Mouse (Mus musculus) lung, embryonic 16.5 days (tissue): ENCODE measurements around the gene Crmp1. TPM values are rescaled to one million over a fixed set of nuclear protein-coding genes. Genes with fewer than 3 reads are reported as not detected.

Experiments used
- ATAC-seq: fragments of 200-750 bp; cut with Nextera tagmentation; 2 replicates; pipeline ENCODE4 v1.8.0; 2017; ENCODE audit warnings: low read depth, mild to moderate bottlenecking, moderate library complexity
- H3K27ac ChIP-seq: fragments of 300-500 bp; sonication (generic); 2 replicates; pipeline ENCODE4 v1.5.1; 2014; ENCODE audit warnings: mild to moderate bottlenecking, control low read depth, low read length
- H3K27me3 ChIP-seq: fragments of 300-500 bp; sonication (generic); 2 replicates; pipeline ENCODE4 v1.6.1; 2014; ENCODE audit warnings: low read depth, low read length, mixed read lengths; ENCODE audit not compliant: control insufficient read depth, insufficient read depth
- H3K36me3 ChIP-seq: fragments of 300-500 bp; sonication (generic); 2 replicates; pipeline ENCODE4 v1.6.1; 2014; ENCODE audit warnings: low read length; ENCODE audit not compliant: control insufficient read depth, insufficient read depth
- H3K4me1 ChIP-seq: fragments of 300-500 bp; sonication (generic); replicated peaks from 2 replicates; pipeline ENCODE4 v1.6.1; 2014; ENCODE audit warnings: low read length, mixed read lengths; ENCODE audit not compliant: control insufficient read depth, insufficient read depth
- H3K4me2 ChIP-seq: fragments of 300-500 bp; sonication (generic); 2 replicates; pipeline ENCODE4 v1.6.1; 2014; ENCODE audit warnings: low read depth, low read length, control low read depth
- H3K4me3 ChIP-seq: fragments of 300-500 bp; sonication (generic); 2 replicates; pipeline ENCODE4 v1.5.1; 2014; ENCODE audit warnings: mild to moderate bottlenecking, low read length, control low read depth
- H3K9ac ChIP-seq: fragments of 300-500 bp; sonication (generic); 2 replicates; pipeline ENCODE4 v1.6.1; 2014; ENCODE audit warnings: low read length, control low read depth
- H3K9me3 ChIP-seq: fragments of 300-500 bp; sonication (generic); 2 replicates; pipeline ENCODE4 v1.6.1; 2016; ENCODE audit warnings: low read length; ENCODE audit not compliant: control insufficient read depth
- WGBS: fragments of 180-500 bp; shearing (Covaris S2); extraction: QIAGEN DNeasy Blood & Tissue Kit; methylation state at CpG from one replicate; pipeline ENCODE4 v1.1.7; 2014; 5-methylcytosine and 5-hydroxymethylcytosine counted together
- polyA plus RNA-seq: library from polyadenylated mRNA; unstranded; fragments of >200 nt; fragmentation: Nextera tagmentation; extraction: Ambion mirVana; gene quantifications from 2 replicates; pipeline ENCODE4 v1.2.1, GENCODE M21; 2015

Crmp1 gene
- polyA plus RNA-seq, 1 experiment from 2014 or later, result 9.5 TPM

DNA sequence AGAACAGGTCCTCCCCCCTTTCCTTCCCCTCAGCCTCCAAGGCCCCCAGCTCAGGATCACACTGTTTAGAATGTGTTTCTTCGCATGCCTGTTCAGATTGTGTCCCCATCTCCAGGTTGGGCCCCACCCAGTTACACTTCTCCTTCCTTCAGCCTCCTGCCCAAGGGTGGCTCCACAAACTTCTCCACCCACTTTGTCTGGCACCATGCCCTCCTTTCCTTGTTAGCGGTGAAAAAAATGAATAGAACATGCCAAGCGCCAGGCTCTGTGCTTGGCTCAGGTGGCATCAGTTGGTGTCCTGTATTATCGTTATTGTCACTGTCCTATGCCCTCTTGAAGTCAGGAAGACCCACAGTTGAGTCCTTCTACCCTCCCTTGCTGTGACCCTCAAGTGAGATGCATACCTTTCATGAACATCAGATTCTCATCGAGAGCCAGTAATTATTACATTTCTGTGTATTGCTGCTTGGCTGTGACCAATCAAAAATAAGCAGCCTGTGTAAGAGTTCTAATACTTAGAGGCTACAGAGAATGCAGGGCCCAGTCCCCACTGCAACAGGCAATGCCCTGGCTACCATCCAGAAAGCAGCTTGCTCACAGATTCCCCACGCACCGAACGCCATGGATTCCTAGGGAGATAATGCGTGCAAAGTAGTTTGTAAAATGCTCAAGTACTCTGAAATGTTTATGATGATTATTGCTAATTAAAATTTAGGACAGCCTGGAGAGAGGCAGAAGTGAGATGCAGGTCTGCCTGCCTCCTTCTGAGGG lies 28.6 kb upstream of the Crmp1 start:
- Histone ChIP-seq H3K9me3 (0 out of 2 replicates have a peak, but pooled peaks cover 3% of the 10 kb centered on the region), H3K9ac (no peak overlapping the region), H3K4me1 (no peaks in the 10 kb centered on the region), H3K4me2 (no peak overlapping the region), H3K36me3 (no peaks in the 10 kb centered on the region), H3K27me3 (no peaks in the 10 kb centered on the region), H3K27ac (no peak overlapping the region), H3K4me3 (no peak overlapping the region)
- WGBS, result 75% methylated on average over 9 of the region's 9 CpGs
- ATAC-seq, result no peak

- H3K9ac ChIP-seq, result no peak overlapping the region
- 61% methylated on average over 4 of the region's 4 CpGs for WGBS
- H3K27ac ChIP-seq, result no peak overlapping the region
- H3K27me3 ChIP-seq, result no peaks in the 10 kb centered on the region
- H3K36me3 ChIP-seq, result no peaks in the 10 kb centered on the region
- H3K4me2 ChIP-seq, result no peak overlapping the region
- no peak for ATAC-seq
- H3K4me1 ChIP-seq, result no peaks in the 10 kb centered on the region
- H3K4me3 ChIP-seq, result no peak overlapping the region
- H3K9me3 ChIP-seq, result no peaks in the 10 kb centered on the region
Measured at GRCm38 (mm10) chr5:37213709-37214103, 28.0 kb upstream of the Crmp1 start.

DNA sequence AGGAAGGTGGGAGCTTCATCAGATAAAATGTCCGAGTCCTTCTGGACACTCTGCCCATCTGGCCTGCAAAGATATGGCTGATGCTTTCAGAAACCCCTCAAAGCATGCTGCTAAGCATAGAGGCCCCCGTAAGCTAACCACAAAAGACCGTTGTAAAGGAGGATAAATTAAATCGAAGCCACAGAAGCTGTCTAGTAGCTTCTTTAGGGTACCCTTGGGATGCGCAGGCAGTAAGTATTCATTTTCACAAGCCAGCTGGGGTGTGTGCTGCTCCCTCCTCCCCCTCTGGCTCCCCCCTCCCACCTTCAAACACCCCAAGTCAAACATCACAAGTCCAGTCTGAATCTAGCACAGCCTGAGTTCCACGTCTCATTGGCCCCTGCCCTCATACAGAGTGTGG lies 27.1 kb upstream of the Crmp1 start:
- Histone ChIP-seq H3K27ac (no peak overlapping the region), H3K4me1 (no peaks in the 10 kb centered on the region), H3K36me3 (no peaks in the 10 kb centered on the region), H3K9me3 (no peaks in the 10 kb centered on the region), H3K27me3 (no peaks in the 10 kb centered on the region), H3K4me3 (no peak overlapping the region), H3K9ac (no peak overlapping the region), H3K4me2 (no peak overlapping the region)
- WGBS, result 83% methylated on average over 6 of the region's 6 CpGs
- no peak for ATAC-seq

GRCm38 (mm10) chr5:37215276-37215675 lies 26.5 kb upstream of the Crmp1 start:
- 84% methylated on average over 7 of the region's 7 CpGs for WGBS

GRCm38 (mm10) chr5:37219615-37220014 lies 22.1 kb upstream of the Crmp1 start:
- Histone ChIP-seq H3K4me1 (no peaks in the 10 kb centered on the region), H3K9me3 (no peaks in the 10 kb centered on the region), H3K36me3 (no peaks in the 10 kb centered on the region), H3K4me3 (no peak overlapping the region), H3K27ac (no peak overlapping the region), H3K4me2 (no peak overlapping the region), H3K27me3 (no peaks in the 10 kb centered on the region), H3K9ac (no peak overlapping the region)
- WGBS, result 37% methylated on average over 5 of the region's 5 CpGs
- no peak for ATAC-seq

More at GRCm38 (mm10) chr5:37215276-37215675, 26.5 kb upstream of the Crmp1 start:
- no peak overlapping the region for H3K4me3 ChIP-seq
- H3K9ac ChIP-seq, result no peak overlapping the region
- no peak for ATAC-seq
- H3K4me2 ChIP-seq, result no peak overlapping the region
- H3K4me1 ChIP-seq, result no peaks in the 10 kb centered on the region
- H3K9me3 ChIP-seq, result no peaks in the 10 kb centered on the region
- H3K27me3 ChIP-seq, result no peaks in the 10 kb centered on the region
- no peak overlapping the region for H3K27ac ChIP-seq
- H3K36me3 ChIP-seq, result no peaks in the 10 kb centered on the region

- Histone ChIP-seq H3K36me3 (no peaks in the 10 kb centered on the region), H3K9me3 (no peaks in the 10 kb centered on the region), H3K27ac (no peak overlapping the region), H3K4me1 (no peaks in the 10 kb centered on the region), H3K4me2 (no peak overlapping the region), H3K4me3 (no peak overlapping the region), H3K9ac (no peak overlapping the region), H3K27me3 (no peaks in the 10 kb centered on the region)
- whole genome bisulfite sequencing, result 76% methylated on average over 5 of the region's 5 CpGs
- no peak for ATAC-seq
Measured at GRCm38 (mm10) chr5:37220575-37220974, 21.2 kb upstream of the Crmp1 start.

- Histone ChIP-seq H3K4me3 (no peak overlapping the region), H3K27ac (no peak overlapping the region), H3K4me1 (no peaks in the 10 kb centered on the region), H3K4me2 (no peak overlapping the region), H3K9ac (no peak overlapping the region), H3K36me3 (no peaks in the 10 kb centered on the region), H3K9me3 (no peaks in the 10 kb centered on the region), H3K27me3 (no peaks in the 10 kb centered on the region)
- WGBS, result 58% methylated on average over 6 of the region's 6 CpGs
- ATAC-seq, result no peak
Measured at GRCm38 (mm10) chr5:37221563-37221962, 20.2 kb upstream of the Crmp1 start.

DNA sequence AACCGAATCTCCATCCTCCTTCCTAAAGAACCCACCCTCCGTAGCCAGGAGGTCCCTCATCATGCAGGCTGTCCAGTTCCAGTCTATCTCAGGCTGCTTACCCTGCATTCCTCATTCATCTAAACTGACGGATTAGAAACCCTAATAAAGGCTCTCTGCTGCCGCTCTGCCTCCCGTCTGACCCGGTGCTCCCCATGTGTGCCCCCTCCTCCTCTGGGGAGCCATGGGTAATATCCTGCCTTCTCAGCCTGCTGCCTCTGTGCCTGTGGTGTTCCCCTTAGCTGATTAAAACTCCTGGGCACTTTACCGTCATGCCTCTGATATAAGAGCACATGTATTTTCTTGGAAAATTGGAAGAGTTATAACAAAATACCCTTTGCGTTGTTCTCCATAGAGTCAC lies 19.4 kb upstream of the Crmp1 start:
- Histone ChIP-seq H3K27ac (no peak overlapping the region), H3K27me3 (no peaks in the 10 kb centered on the region), H3K4me1 (no peaks in the 10 kb centered on the region), H3K4me3 (no peak overlapping the region), H3K9ac (no peak overlapping the region), H3K36me3 (no peaks in the 10 kb centered on the region), H3K9me3 (no peaks in the 10 kb centered on the region), H3K4me2 (no peak overlapping the region)
- WGBS, result 59% methylated on average over 8 of the region's 8 CpGs
- no peak for ATAC-seq

DNA sequence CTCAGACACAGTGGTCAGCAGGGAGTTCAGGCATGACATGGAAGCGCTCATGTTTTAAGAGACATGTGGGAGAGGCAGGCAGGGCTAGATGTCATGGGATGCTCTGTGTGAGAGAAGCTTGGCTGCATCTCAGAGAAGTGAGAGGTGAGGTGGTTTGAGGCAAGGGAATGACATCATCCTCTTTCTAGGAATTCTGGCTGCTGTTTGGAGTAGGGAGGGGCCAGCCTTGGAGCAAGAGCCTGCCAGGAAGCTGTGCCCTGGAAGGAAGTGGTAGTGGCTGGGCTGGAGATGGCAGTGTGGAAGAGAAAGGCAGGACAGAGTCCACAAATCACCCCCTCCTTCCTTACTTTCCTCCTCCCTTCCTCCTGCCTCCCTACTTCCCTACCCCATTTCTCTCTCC lies 16.0 kb upstream of the Crmp1 start:
- no peaks in the 10 kb centered on the region for H3K36me3 ChIP-seq
- no peak overlapping the region for H3K4me2 ChIP-seq
- 81% methylated on average over 1 of the region's 1 CpGs for WGBS
- no peak overlapping the region for H3K9ac ChIP-seq
- H3K4me3 ChIP-seq, result no peak overlapping the region
- H3K27me3 ChIP-seq, result no peaks in the 10 kb centered on the region
- H3K9me3 ChIP-seq, result no peaks in the 10 kb centered on the region
- H3K4me1 ChIP-seq, result no peaks in the 10 kb centered on the region
- no peak for ATAC-seq
- H3K27ac ChIP-seq, result no peak overlapping the region
